Mouse (Mus musculus) embryonic facial prominence, embryonic 14.5 days (tissue): ENCODE measurements around the gene Hmgb1. TPM values are rescaled to one million over a fixed set of nuclear protein-coding genes. Genes with fewer than 3 reads are reported as not detected.
A peak's percentile ranks its signal among the peaks of the same experiment; 100 is the strongest.

Source experiments
- ATAC-seq: fragments of 200-750 bp; cut with Nextera tagmentation; 2 replicates; pipeline ENCODE4 v1.8.0; 2017; ENCODE audit warnings: low read depth, moderate number of reproducible peaks, moderate TSS enrichment
- DNase-seq: peaks from one replicate; pipeline ENCODE4 v3.0.0-alpha.2; 2015; ENCODE audit warnings: low spot score
- H3K27ac ChIP-seq: fragments of 300-500 bp; sonication (generic); replicated peaks from 2 replicates; pipeline ENCODE4 v1.5.1; 2014; ENCODE audit warnings: low read depth, mild to moderate bottlenecking, low read length, moderate library complexity
- H3K27me3 ChIP-seq: fragments of 300-500 bp; sonication (generic); replicated peaks from 2 replicates; pipeline ENCODE4 v1.6.1; 2014; ENCODE audit warnings: low read length; ENCODE audit not compliant: control insufficient read depth, insufficient read depth
- H3K36me3 ChIP-seq: fragments of 300-500 bp; sonication (generic); 2 replicates; pipeline ENCODE4 v1.6.1; 2014; ENCODE audit warnings: low read length, mixed read lengths; ENCODE audit not compliant: control insufficient read depth, insufficient read depth
- H3K4me1 ChIP-seq: fragments of 300-500 bp; sonication (generic); 2 replicates; pipeline ENCODE4 v1.6.1; 2014; ENCODE audit warnings: antibody characterized with exemption, low read length; ENCODE audit not compliant: control insufficient read depth, insufficient read depth
- H3K4me2 ChIP-seq: fragments of 300-500 bp; sonication (generic); 2 replicates; pipeline ENCODE4 v1.6.1; 2014; ENCODE audit warnings: low read depth, mild to moderate bottlenecking, low read length, moderate library complexity, mixed read lengths
- H3K4me3 ChIP-seq: fragments of 300-500 bp; sonication (generic); 2 replicates; pipeline ENCODE4 v1.5.1; 2014; ENCODE audit warnings: low read depth, mild to moderate bottlenecking, low read length
- H3K9ac ChIP-seq: fragments of 300-500 bp; sonication (generic); 2 replicates; pipeline ENCODE4 v1.6.1; 2014; ENCODE audit warnings: low read depth, mild to moderate bottlenecking, low read length, moderate library complexity, mixed read lengths
- H3K9me3 ChIP-seq: fragments of 300-500 bp; sonication (generic); 2 replicates; pipeline ENCODE4 v1.6.1; 2016; ENCODE audit warnings: low read length; ENCODE audit not compliant: control insufficient read depth
- WGBS: fragments of 180-500 bp; shearing (Covaris S2); extraction: QIAGEN DNeasy Blood & Tissue Kit; methylation state at CpG from one replicate; pipeline ENCODE4 v1.1.7; 2014; 5-methylcytosine and 5-hydroxymethylcytosine counted together
- polyA plus RNA-seq: library from polyadenylated mRNA; unstranded; fragments of >200 nt; fragmentation: Nextera tagmentation; extraction: Ambion mirVana; gene quantifications from 2 replicates; pipeline ENCODE4 v1.2.1, GENCODE M21; 2014

Gene Hmgb1
- polyA plus RNA-seq, 1 experiment from 2014 or later = 1,171 TPM

DNA sequence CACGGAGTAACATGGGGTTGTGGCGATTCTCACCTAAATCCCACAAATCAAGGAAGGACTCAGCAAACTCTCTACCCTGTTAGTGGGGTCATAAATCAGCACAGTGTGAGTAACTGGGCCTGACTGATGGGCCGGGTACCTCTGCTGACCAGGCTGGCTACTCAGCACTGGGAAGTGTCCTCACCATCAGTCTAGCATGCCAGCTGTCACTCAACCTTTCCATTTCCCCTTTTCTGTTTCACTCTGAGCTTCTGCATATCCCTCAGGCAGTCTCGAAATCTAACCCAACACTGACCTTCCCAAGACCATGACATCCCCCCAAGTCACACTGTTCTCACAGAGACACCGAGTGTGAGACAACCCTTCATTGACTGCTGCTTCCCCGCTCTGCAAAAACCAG is 95.4 kb downstream of the Hmgb1 start:
- H3K27me3 ChIP-seq = no peaks in the 10 kb centered on the region
- H3K9ac ChIP-seq = no peak overlapping the region
- H3K4me1 ChIP-seq = no peaks in the 10 kb centered on the region
- no peak overlapping the region for H3K27ac ChIP-seq
- DNase-seq (no peak), ATAC-seq (no peak)
- no peak overlapping the region for H3K4me2 ChIP-seq
- H3K9me3 ChIP-seq = no peaks in the 10 kb centered on the region
- no peak overlapping the region for H3K4me3 ChIP-seq
- H3K36me3 ChIP-seq = no peaks in the 10 kb centered on the region
- 76% methylated on average over 6 of the region's 6 CpGs for WGBS

DNA sequence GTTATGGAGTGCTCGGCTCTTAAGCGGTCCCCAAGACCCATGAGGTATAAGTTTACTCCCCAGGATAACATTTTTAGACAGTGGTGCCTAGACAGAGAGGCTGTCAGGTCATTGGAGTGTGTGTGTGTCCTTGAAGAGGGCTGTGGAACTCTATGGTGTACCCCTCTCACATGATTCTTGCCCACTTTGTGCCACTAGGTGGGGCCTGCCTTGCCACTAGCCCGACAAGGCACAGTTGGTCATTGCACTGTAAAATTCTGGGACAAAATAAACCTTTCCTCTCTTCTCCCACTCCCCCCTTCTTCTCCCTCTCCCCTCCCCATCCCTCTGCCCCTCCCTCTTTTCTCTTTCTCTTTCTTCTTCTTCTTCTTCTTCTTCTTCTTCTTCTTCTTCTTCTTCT is 96.1 kb downstream of the Hmgb1 start:
- H3K4me2 ChIP-seq = no peak overlapping the region
- no peaks in the 10 kb centered on the region for H3K9me3 ChIP-seq
- H3K4me3 ChIP-seq = no peak overlapping the region
- no peak overlapping the region for H3K27ac ChIP-seq
- WGBS = 79% methylated on average over 3 of the region's 3 CpGs
- ATAC-seq (no peak), DNase-seq (no peak)
- no peaks in the 10 kb centered on the region for H3K27me3 ChIP-seq
- H3K9ac ChIP-seq = no peak overlapping the region
- H3K4me1 ChIP-seq = no peaks in the 10 kb centered on the region
- H3K36me3 ChIP-seq = no peaks in the 10 kb centered on the region

DNA sequence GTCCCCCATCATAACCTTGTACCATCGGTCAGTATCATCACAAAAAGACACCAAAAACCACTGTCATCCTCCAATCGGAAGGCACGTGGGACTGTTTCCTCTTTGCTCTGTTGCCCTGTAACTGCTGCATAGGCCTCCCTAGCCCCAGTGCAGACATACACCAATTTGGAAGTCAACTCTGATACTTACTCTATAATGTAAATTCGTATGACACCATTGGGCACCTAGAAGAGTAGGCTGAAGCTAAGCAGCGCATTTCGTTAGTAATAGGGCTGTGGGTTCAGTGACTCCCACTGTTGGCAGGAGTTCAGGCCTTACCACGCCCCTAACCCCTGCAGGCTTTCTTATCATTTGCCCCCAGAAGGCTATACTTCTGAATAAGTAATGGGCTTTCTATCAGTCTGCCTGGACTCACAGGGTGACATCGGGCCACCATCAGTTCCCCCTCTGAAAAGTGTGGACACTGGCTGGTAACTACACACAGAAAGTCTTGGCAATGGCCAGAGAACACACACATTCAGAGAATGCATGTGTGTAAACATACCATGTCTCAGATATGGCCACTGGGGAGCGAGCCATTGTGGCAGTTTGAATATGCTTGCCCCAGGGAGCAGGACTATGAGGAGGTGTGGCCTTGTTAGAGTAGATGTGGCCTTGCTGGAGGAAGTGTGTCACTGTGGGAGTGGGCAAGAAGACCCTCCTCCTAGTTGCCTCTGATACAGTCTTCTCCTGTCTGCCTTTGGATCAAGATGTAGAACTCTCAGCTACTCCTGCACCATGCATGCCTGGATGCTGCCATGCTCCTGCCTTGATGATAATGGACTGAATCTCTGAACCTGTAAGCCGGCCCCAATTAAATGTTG is 97.7 kb downstream of the Hmgb1 start:
- WGBS = 89% methylated on average over 10 of the region's 10 CpGs
- H3K27ac ChIP-seq = no peak overlapping the region
- H3K4me1 ChIP-seq = no peaks in the 10 kb centered on the region
- H3K9ac ChIP-seq = no peak overlapping the region
- no peaks in the 10 kb centered on the region for H3K36me3 ChIP-seq
- H3K4me2 ChIP-seq = no peak overlapping the region
- DNase-seq = no peak
- no peak for ATAC-seq
- no peaks in the 10 kb centered on the region for H3K27me3 ChIP-seq
- H3K9me3 ChIP-seq = no peaks in the 10 kb centered on the region
- H3K4me3 ChIP-seq = no peak overlapping the region

DNA sequence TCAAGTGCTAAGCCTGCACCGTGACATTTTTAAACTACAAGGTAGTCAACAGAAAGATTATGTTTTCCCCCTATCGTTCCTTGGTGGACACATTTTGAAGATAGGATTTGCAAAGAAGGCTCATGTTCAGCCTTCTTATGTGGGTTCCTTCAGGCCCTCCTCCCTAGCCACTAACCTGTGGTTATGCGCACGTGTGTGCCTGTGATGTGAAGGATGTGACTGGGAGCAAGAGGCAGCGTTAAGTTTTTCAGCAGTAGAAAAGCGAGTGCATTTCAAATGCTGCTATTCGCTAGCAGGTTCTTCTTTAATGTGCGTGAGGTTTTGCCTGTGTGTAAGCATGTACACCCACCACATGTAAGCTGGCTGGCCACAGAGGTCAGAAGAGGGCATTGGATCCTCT is 103.8 kb downstream of the Hmgb1 start:
- Histone ChIP-seq H3K27ac (no peak overlapping the region), H3K36me3 (no peaks in the 10 kb centered on the region), H3K4me3 (no peak overlapping the region), H3K4me2 (no peak overlapping the region), H3K9me3 (no peaks in the 10 kb centered on the region), H3K4me1 (peaks cover 6% of the 10 kb centered on the region; the same call in 1 of the 2 replicates), H3K9ac (no peak overlapping the region), H3K27me3 (no peaks in the 10 kb centered on the region)
- ATAC-seq (no peak), DNase-seq (no peak)
- WGBS = 86% methylated on average over 8 of the region's 8 CpGs

DNA sequence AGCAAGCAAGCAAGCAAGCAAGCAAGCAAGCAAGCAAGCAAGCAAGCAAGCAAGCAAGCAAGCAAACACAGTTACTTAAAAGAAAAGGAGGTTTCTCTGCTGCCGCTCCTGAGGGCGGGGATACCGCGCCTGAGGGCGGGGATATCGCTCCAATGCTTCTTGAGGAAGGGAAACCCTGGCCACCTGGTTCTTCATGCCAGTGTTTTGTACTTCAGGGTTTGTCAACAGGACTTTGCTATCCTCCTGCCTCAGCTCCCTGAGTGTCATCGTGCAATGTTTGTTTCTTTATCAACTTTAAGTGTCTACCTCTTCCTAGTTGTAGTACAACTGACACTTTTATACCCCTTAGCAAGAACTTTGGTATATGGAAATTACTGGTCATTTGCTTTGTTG is 104.5 kb downstream of the Hmgb1 start:
- no peaks in the 10 kb centered on the region for H3K36me3 ChIP-seq
- no peak overlapping the region for H3K4me2 ChIP-seq
- WGBS = 43% methylated on average over 7 of the region's 7 CpGs
- no peak overlapping the region for H3K4me3 ChIP-seq
- H3K9me3 ChIP-seq = 0 out of 2 replicates have a peak, but pooled peaks cover 3% of the 10 kb centered on the region
- no peak for DNase-seq
- no peaks in the 10 kb centered on the region for H3K27me3 ChIP-seq
- no peak overlapping the region for H3K27ac ChIP-seq
- peaks cover 6% of the 10 kb centered on the region; the same call in 1 of the 2 replicates for H3K4me1 ChIP-seq
- H3K9ac ChIP-seq = no peak overlapping the region
- no peak for ATAC-seq

DNA sequence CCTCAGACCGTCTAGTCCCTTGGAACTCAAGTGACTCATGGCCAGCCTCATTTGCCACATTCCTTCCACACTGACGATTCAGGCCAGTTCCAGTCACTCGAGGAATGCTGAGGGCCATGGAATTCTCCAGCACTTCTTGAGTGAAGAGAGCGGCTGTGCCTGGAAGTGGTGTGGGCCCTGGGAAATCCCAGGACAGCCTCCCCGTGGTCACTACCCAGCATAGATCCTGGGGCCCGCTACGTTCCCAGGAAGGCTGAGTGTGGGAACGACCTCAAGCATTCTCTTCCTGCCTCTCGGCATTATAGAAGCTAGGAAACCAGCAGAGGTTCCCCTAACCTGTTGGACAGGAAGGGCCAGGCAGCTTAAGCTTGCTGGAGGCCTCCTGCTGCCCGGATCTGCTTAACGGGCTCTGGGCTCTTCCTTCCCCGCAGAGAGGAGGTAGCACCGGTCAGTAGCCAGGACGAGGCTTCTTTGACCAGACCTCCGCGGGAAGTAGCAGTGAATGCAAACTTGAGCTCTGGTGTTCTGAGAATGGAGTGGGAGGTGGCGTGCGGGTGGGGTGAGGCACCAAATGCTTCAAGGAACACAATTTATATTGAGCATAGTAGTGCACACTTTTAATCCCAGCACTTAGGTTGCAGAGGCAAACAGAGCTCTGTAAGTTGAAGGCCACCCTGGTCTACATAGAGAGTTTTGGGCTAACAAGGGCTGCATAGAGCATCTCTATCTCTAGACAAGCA is 105.1 kb downstream of the Hmgb1 start:
- 18% methylated on average over 18 of the region's 18 CpGs for WGBS
- no peak overlapping the region; the same call in 1 of the 2 replicates for H3K27ac ChIP-seq
- H3K4me3 ChIP-seq = no peak overlapping the region
- H3K4me1 ChIP-seq = peaks cover 6% of the 10 kb centered on the region; the same call in 1 of the 2 replicates
- DNase-seq (peak; percentile 63), ATAC-seq (peak; percentile 55)
- no peaks in the 10 kb centered on the region for H3K27me3 ChIP-seq
- no peak overlapping the region; the same call in 1 of the 2 replicates for H3K9ac ChIP-seq
- no peaks in the 10 kb centered on the region for H3K36me3 ChIP-seq
- H3K4me2 ChIP-seq = peak overlapping the region; percentile 32
- H3K9me3 ChIP-seq = 0 out of 2 replicates have a peak, but pooled peaks cover 3% of the 10 kb centered on the region

DNA sequence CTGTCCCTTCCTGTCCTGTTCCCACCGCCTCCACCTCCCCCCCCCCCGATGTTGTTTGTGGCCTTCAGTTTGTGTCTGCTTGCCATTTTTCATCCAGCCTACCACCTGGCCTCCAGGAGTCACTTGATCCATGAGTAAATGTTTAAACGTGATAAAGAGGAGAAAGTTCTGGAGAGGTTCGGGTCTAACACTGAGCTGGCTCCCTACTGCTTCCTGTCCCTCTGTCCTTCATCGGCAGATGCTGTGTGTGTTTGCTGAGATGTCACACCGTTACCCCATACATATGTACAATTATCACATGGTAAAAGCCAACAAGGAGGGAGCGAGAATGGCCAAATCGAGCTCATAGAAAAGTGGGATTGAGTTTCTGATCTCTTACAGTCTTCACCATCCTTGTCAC is 107.2 kb downstream of the Hmgb1 start:
- H3K4me1 ChIP-seq = peaks cover 6% of the 10 kb centered on the region; the same call in 1 of the 2 replicates
- 0 out of 2 replicates have a peak, but pooled peaks cover 3% of the 10 kb centered on the region for H3K9me3 ChIP-seq
- H3K27me3 ChIP-seq = no peaks in the 10 kb centered on the region
- no peak overlapping the region for H3K9ac ChIP-seq
- no peak overlapping the region for H3K4me2 ChIP-seq
- ATAC-seq (no peak), DNase-seq (no peak)
- H3K4me3 ChIP-seq = no peak overlapping the region
- H3K36me3 ChIP-seq = no peaks in the 10 kb centered on the region
- no peak overlapping the region for H3K27ac ChIP-seq
- WGBS = 82% methylated on average over 8 of the region's 8 CpGs

DNA sequence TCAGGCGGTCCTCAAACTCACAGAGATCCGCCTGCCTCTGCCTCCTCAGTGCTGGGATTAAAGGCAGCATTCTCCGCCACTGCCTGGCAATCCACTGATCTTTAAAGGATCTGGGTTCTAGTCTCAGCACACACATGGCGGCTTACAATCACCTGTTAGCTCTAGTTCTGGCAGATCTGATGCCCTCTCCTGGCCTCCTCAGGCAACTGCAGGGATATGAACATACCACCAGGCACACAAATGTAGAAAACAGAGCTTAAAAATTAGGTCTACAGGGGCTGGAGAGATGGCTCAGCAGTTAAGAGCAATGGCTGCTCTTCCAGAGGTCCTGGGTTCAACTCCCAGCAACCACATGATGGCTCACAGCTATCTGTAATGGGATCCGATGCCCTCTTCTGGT is 112.7 kb downstream of the Hmgb1 start:
- no peaks in the 10 kb centered on the region for H3K4me1 ChIP-seq
- H3K4me3 ChIP-seq = no peak overlapping the region
- no peaks in the 10 kb centered on the region for H3K36me3 ChIP-seq
- ATAC-seq (no peak), DNase-seq (no peak)
- no peak overlapping the region for H3K27ac ChIP-seq
- H3K4me2 ChIP-seq = no peak overlapping the region
- peaks cover 3% of the 10 kb centered on the region; the same call in 1 of the 2 replicates for H3K9me3 ChIP-seq
- 92% methylated on average over 5 of the region's 5 CpGs for WGBS
- no peaks in the 10 kb centered on the region for H3K27me3 ChIP-seq
- no peak overlapping the region for H3K9ac ChIP-seq
